In the genomic region with DNA sequence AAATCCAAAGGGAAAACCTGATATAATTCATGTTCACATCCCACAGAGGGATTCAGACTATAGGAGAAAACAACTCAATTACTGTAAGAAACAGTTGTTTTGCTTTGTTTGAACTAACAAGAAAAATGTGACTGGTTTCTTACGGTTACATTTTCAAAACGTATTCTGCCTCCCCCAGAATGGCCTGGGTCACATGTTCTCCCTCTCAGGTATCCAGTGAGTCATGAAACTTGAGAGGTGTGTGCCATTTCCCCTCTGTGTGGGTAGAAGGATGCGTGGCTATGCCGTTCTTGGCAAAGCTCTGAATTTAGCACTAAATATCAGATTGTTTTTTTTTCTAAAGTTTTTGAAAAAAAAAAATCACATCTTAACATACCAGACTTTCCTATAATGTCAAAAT, we compare ENCODE assay signal across 25 mouse cellular contexts.
DNase-seq lines count a peak whose midpoint lies in the region; ATAC-seq lines count a peak whose summit lies in the region.
"Had no signal": no experiment of that assay in that cellular context is flagged by ENCODE, and none has a peak within 500 bp of the region (broad histone marks: within the 10 kb centered on the region; RNA-seq: fewer than 3 reads in every experiment).

No protein-coding gene starts in this region.

- no peaks in the 10 kb centered on the region for H3K9me3 ChIP-seq in heart, embryonic 10.5 days
- H3K9me3 ChIP-seq: embryonic facial prominence, embryonic 13.5 days; embryonic facial prominence, embryonic 15.5 days; forebrain, embryonic 10.5 days; forebrain, embryonic 12.5 days had no signal

- 65% methylated on average over 4 of the region's 4 CpGs for WGBS in heart, embryonic 10.5 days

- H3K4me3 ChIP-seq in heart, embryonic 10.5 days: no peak overlapping the region
- H3K4me3 ChIP-seq: embryonic facial prominence, embryonic 13.5 days; embryonic facial prominence, embryonic 15.5 days; erythroblast, embryonic 14.5 days; forebrain, embryonic 10.5 days; forebrain, embryonic 12.5 days had no signal

- H3K36me3 ChIP-seq in heart, embryonic 10.5 days: no peaks in the 10 kb centered on the region
- H3K36me3 ChIP-seq: embryonic facial prominence, embryonic 13.5 days; embryonic facial prominence, embryonic 15.5 days; forebrain, embryonic 10.5 days; forebrain, embryonic 12.5 days had no signal

- H3K27me3 ChIP-seq in heart, embryonic 10.5 days (ENCODE audit: insufficient read depth, poor library complexity, severe bottlenecking): no peaks in the 10 kb centered on the region
- H3K27me3 ChIP-seq: embryonic facial prominence, embryonic 13.5 days; embryonic facial prominence, embryonic 15.5 days; forebrain, embryonic 12.5 days; Patski had no signal

- no peaks in the 10 kb centered on the region for H3K4me1 ChIP-seq in heart, embryonic 10.5 days
- H3K4me1 ChIP-seq: embryonic facial prominence, embryonic 13.5 days; embryonic facial prominence, embryonic 15.5 days; forebrain, embryonic 12.5 days had no signal

- DNase-seq in embryo, embryonic 10.5 days (ENCODE audit: low spot score): peak; percentile 6
- DNase-seq in embryo, embryonic 11 days: no peak
- DNase-seq in 3T3-L1 (ENCODE audit: low read depth, low spot score): peak; percentile 40
- no peak for DNase-seq in heart, embryonic 10.5 days (ENCODE audit: low spot score)
- no peak for DNase-seq in spleen, postnatal 10 days (ENCODE audit: low spot score in 2 of 2)
- DNase-seq in frontal cortex, postnatal 36 days (ENCODE audit: low spot score in 2 of 2): no peak
- DNase-seq: adrenal gland, adult 8-10 months; adrenal gland, postnatal 14 days; adrenal gland, postnatal 36 days; cerebellum, adult 11-12 months; cerebellum, adult 2 months; cerebellum, adult 9-10 months; cerebellum, postnatal 10 days; cerebellum, postnatal 36 days had no signal

- peak; percentile 64 for ATAC-seq in CD4-positive, CD25-positive, alpha-beta regulatory T cell, adult 4 months
- peak; percentile 25 for ATAC-seq in inflammation-experienced regulatory T-cells, adult 6 months
- ATAC-seq: activated CD4-positive, CD25-positive, alpha-beta regulatory T cell, adult 4 months; forebrain, embryonic 14.5 days; forebrain, embryonic 16.5 days; Patski had no signal

- no peak overlapping the region for H3K27ac ChIP-seq in heart, embryonic 10.5 days
- H3K27ac ChIP-seq: embryonic facial prominence, embryonic 13.5 days; embryonic facial prominence, embryonic 15.5 days; forebrain, embryonic 10.5 days; forebrain, embryonic 12.5 days had no signal

Comparison
In these comparisons a context has a peak if more than half of its experiments do, and no peak if none do; other contexts are left out.
1. DNase-seq: peak in embryo, embryonic 10.5 days (single experiment) and 3T3-L1 (single experiment); none in embryo, embryonic 11 days (single experiment), heart, embryonic 10.5 days (single experiment), spleen, postnatal 10 days (0 of 2) and frontal cortex, postnatal 36 days (0 of 2).